Mouse (Mus musculus) forebrain, postnatal 0 days (tissue): Measurements from ENCODE around the gene Neto2. TPM values are rescaled to one million over a fixed set of nuclear protein-coding genes. Genes with fewer than 3 reads are reported as not detected.
A peak's percentile ranks its signal among the peaks of the same experiment; 100 is the strongest.

Experiments used
- ATAC-seq: fragments of 200-750 bp; cut with Nextera tagmentation; 2 replicates; pipeline ENCODE4 v1.8.0; 2017; ENCODE audit warnings: mild to moderate bottlenecking, moderate library complexity
- DNase-seq: peaks from one replicate; pipeline ENCODE4 v3.0.0-alpha.2; 2015
- H3K27ac ChIP-seq: fragments of 300-500 bp; sonication (generic); 2 replicates; pipeline ENCODE4 v1.5.1; 2014; ENCODE audit warnings: low read depth, mild to moderate bottlenecking, antibody characterized with exemption, low read length, moderate library complexity, mixed read lengths
- H3K27me3 ChIP-seq: fragments of 300-500 bp; sonication (generic); 2 replicates; pipeline ENCODE4 v1.6.1; 2014; ENCODE audit warnings: mild to moderate bottlenecking, low read length, mixed read lengths; ENCODE audit not compliant: insufficient read depth
- H3K36me3 ChIP-seq: fragments of 300-500 bp; sonication (generic); 2 replicates; pipeline ENCODE4 v1.6.1; 2014; ENCODE audit warnings: mild to moderate bottlenecking, moderate library complexity; ENCODE audit not compliant: insufficient read depth
- H3K4me1 ChIP-seq: fragments of 300-500 bp; sonication (generic); 2 replicates; pipeline ENCODE4 v1.6.1; 2014; ENCODE audit warnings: antibody characterized with exemption; ENCODE audit not compliant: insufficient read depth
- H3K4me2 ChIP-seq: fragments of 300-500 bp; sonication (generic); 2 replicates; pipeline ENCODE4 v1.6.1; 2014; ENCODE audit warnings: low read depth, mild to moderate bottlenecking, moderate library complexity
- H3K4me3 ChIP-seq: fragments of 300-500 bp; sonication (generic); 2 replicates; pipeline ENCODE4 v1.5.1; 2014; ENCODE audit warnings: low read depth, low read length, mixed read lengths
- H3K9ac ChIP-seq: fragments of 300-500 bp; sonication (generic); 2 replicates; pipeline ENCODE4 v1.6.1; 2014; ENCODE audit warnings: mild to moderate bottlenecking
- H3K9me3 ChIP-seq: fragments of 300-500 bp; sonication (generic); 2 replicates; pipeline ENCODE4 v1.6.1; 2016; ENCODE audit warnings: low read length
- CTCF ChIP-seq: sonication (generic); IDR thresholded peaks from 2 replicates; pipeline ENCODE4 v1.5.1; 2016; ENCODE audit warnings: antibody characterized with exemption, control low read depth, low read depth
- WGBS: fragments of 180-500 bp; shearing (Covaris S2); extraction: QIAGEN DNeasy Blood & Tissue Kit; methylation state at CpG from one replicate; pipeline ENCODE4 v1.1.7; 2014; 5-methylcytosine and 5-hydroxymethylcytosine counted together
- polyA plus RNA-seq: library from polyadenylated mRNA; unstranded; fragments of >200 nt; fragmentation: Nextera tagmentation; extraction: Ambion mirVana; gene quantifications from 2 replicates; pipeline ENCODE4 v1.2.1, GENCODE M21; 2015
- total RNA-seq: library from RNA; depleted of rRNA; stranded (reverse); fragments of >200 nt; gene quantifications from 2 replicates; pipeline ENCODE4 v1.2.3, GENCODE M21; 2014; rRNA removed

The Neto2 gene
- 186 and 225 TPM in 2 replicates for total RNA-seq
- polyA plus RNA-seq, result 65.3 and 71.4 TPM in 2 replicates

DNA sequence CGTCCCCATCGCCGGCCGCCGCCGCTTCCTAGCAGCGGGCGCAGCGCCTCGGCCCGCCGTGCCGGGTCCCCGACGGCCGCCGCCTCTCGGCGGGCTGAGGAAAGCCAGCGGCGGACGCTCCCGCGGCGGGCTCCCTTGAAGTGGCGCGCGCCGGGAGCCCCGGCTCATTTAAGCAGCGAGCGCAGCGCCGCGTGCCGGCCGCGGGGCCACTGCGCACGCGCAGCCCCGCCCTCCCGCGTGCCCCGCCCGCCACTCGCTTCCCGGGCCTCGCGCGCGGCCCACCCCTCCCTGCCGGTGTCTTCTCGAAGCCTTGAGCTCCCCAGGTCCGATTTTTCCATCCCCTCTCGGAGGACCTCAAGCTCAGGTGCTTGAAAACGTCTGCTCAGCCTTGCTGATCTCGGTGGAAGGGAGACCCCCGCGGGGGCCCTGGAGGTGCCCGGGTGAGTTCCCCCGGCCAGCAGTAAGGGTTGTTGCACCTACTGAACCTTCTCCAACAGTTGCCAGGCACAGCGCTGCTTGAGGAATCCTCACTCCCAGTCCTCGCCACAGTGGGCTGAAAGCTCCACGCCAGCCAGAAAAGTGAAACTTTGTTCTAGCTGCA, at the start of gene Neto2:
Gene Neto2, minus strand, starts transcription at position 174 of the 601 bp plus-strand sequence.
- peak within 1 kb of the TSS; percentile 79 for H3K4me2 ChIP-seq
- ATAC-seq (peak; percentile 93), DNase-seq (peak; percentile 95)
- H3K4me1 ChIP-seq, result peaks cover 7% of the 10 kb centered on the region; the same call in 1 of the 2 replicates
- TF ChIP-seq CTCF, result no peak
- H3K36me3 ChIP-seq, result no peaks in the 10 kb centered on the region
- H3K9ac ChIP-seq, result peak within 1 kb of the TSS; percentile 95
- no peaks in the 10 kb centered on the region; the same call in 1 of the 2 replicates for H3K27me3 ChIP-seq
- H3K9me3 ChIP-seq, result no peaks in the 10 kb centered on the region
- H3K27ac ChIP-seq, result peak within 1 kb of the TSS; percentile 97
- H3K4me3 ChIP-seq, result peak within 1 kb of the TSS; percentile 73
- WGBS, result 3% methylated on average over 56 of the region's 65 CpGs

DNA sequence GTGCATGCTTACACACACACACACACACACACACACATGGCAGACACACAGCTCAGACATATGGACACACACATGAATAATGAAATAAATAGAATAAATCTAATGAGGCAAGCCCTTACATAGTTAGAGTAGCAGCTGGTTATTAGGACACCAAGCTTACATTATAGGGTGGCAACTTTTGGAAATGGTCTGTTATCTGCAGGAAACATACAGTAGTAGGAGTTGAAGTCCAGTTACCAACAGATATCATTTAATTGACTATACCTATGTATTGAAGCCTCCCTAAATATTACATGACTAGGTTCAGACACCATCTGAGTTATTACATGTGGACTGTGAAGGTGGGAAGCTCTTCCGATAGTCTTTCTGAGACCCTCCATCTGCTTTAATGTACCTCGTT, 44.3 kb upstream of the Neto2 start:
- no peaks in the 10 kb centered on the region for H3K9me3 ChIP-seq
- H3K9ac ChIP-seq, result no peak overlapping the region
- 92% methylated on average over 2 of the region's 2 CpGs for WGBS
- H3K4me3 ChIP-seq, result no peak overlapping the region
- H3K27me3 ChIP-seq, result no peaks in the 10 kb centered on the region
- no peaks in the 10 kb centered on the region for H3K4me1 ChIP-seq
- no peak overlapping the region for H3K27ac ChIP-seq
- DNase-seq (no peak), ATAC-seq (no peak)
- TF ChIP-seq CTCF, result no peak
- H3K36me3 ChIP-seq, result no peaks in the 10 kb centered on the region
- H3K4me2 ChIP-seq, result no peak overlapping the region

DNA sequence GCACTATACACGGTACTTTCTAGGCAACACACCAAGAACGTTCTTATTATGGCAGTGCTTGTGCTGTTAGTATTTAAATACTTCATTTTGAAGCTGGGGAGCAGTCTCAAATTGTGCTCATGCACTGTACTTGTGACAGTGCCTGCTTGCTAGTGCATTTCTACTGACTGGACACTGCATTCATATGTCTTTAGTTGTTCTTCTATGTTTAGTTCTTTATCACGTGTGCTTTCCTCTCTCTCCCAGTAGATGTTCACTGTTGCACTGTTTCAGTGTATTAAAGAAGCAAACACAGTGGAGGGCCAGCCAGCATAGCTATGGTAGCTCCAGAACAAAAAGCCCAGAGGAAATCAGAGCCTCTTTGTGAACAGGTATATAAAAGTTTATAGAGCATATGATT, 29.8 kb upstream of the Neto2 start:
- no peak for DNase-seq
- 80% methylated on average over 3 of the region's 3 CpGs for WGBS
- Histone ChIP-seq H3K9ac (no peak overlapping the region), H3K27ac (no peak overlapping the region), H3K4me2 (no peak overlapping the region), H3K36me3 (peaks cover 11% of the 10 kb centered on the region), H3K9me3 (no peaks in the 10 kb centered on the region), H3K4me3 (no peak overlapping the region), H3K4me1 (no peaks in the 10 kb centered on the region), H3K27me3 (no peaks in the 10 kb centered on the region)
- no peak for TF ChIP-seq CTCF
- ATAC-seq, result no peak

DNA sequence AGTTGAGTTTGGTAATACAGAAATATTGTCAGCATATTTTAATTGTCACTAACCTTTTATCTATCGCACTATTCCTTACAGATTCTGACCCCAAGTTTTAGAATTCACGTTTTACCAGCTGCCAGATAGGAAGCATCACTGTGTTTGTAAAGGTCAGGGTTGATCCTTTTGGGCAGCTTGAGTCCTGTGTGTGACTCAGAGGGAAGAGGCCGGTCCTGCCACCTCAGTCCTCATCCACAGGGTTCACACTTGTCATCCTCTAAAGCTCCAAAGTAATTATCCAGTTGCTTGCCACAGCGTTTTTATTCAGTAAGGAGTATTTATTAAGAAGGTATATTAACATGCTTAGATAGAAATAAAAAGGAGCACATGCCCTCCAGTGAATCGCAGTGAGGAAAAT, 16.5 kb upstream of the Neto2 start:
- Histone ChIP-seq H3K9ac (no peak overlapping the region), H3K27me3 (no peaks in the 10 kb centered on the region), H3K4me3 (no peak overlapping the region), H3K9me3 (no peaks in the 10 kb centered on the region), H3K4me1 (no peaks in the 10 kb centered on the region), H3K4me2 (no peak overlapping the region), H3K27ac (no peak overlapping the region), H3K36me3 (peaks cover 8% of the 10 kb centered on the region; the same call in 1 of the 2 replicates)
- no peak for DNase-seq
- WGBS, result 90% methylated on average over 5 of the region's 5 CpGs
- no peak for ATAC-seq
- no peak for TF ChIP-seq CTCF

DNA sequence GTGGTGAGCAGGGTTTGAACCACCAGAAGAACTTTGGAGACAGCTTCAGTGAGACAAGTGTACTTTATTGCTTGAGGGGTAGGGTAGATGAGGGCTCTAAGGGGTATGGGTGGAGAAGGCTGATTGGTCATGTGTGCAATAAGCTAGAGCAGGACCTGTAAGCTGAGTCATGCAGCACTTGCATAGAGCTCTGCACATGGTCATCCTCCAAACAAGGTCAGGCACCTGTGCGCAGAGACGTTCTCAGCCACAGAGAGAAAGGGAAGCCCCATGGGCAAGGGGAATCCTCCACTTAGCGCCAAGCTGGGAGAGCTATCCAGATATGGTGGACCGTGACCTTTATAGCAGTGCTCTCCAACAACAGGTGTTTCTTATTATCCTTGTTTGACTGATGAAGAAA, 16.0 kb upstream of the Neto2 start:
- no peak overlapping the region for H3K4me3 ChIP-seq

DNA sequence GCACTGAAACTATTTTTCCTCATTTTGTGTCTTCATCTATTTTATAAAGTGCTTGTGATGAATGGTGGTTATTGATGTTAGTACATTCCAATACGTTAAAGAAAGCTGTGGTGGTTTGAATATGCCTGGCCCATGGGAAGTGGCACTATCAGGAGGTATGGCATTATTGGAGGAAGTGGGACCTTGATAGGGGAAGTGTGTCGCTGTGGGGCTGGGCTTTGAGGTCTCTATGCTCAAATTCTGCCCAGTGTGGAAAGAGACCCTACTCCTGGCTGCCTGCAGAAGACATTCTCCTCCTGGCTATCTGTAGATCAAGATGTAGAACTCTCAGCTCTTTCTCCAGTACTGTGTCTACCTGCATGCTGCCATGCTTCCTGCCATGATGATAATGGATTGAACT, 6.3 kb upstream of the Neto2 start:
- Histone ChIP-seq H3K36me3 (no peaks in the 10 kb centered on the region), H3K4me1 (no peaks in the 10 kb centered on the region), H3K9ac (no peak overlapping the region), H3K27ac (no peak overlapping the region), H3K4me2 (no peak overlapping the region), H3K9me3 (no peaks in the 10 kb centered on the region), H3K4me3 (no peak overlapping the region), H3K27me3 (no peaks in the 10 kb centered on the region; the same call in 1 of the 2 replicates)
- WGBS, result 72% methylated on average over 2 of the region's 2 CpGs
- TF ChIP-seq CTCF, result no peak
- DNase-seq (no peak), ATAC-seq (no peak)

More for the DNA sequence above, 16.0 kb upstream of the Neto2 start:
- Histone ChIP-seq H3K27ac (no peak overlapping the region), H3K4me1 (no peaks in the 10 kb centered on the region), H3K36me3 (peaks cover 4% of the 10 kb centered on the region; the same call in 1 of the 2 replicates), H3K4me2 (no peak overlapping the region), H3K9me3 (no peaks in the 10 kb centered on the region), H3K27me3 (no peaks in the 10 kb centered on the region), H3K9ac (no peak overlapping the region)
- whole genome bisulfite sequencing, result 95% methylated on average over 4 of the region's 4 CpGs
- DNase-seq (no peak), ATAC-seq (no peak)
- TF ChIP-seq CTCF, result no peak

DNA sequence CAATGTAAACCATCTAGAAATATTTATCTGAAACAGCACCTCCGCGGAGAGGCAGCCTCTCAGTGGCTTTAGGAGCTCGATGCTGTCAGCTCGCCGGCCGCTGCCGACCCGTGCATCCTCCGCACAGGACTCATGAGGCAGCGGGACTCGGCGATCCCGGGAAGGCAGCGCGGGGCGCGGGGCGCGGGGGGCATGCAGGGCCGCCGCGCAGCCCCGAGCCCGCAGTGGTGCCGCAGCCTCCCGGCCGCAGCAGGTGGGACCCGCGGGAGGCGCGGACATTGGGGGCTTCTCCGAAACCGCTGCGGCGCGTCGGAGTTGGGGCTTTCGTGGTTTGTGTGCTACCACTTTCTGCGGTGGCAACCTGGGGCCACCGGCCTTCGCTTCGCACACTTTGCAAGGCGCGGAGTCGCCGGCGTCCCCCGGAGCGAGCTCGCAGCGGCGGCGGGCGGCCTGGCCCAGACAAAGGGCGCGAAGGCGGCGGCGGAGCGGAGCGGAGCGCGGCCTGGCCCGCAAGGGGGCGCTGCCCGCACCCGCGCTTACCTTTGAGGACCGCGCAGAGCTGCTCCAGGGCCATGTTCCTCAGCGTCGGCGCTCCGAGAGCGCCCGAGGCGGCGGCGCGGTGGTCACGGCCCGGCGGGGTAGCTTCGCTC, 498 bp downstream of the Neto2 start:
- peak; percentile 69 for TF ChIP-seq CTCF
- Histone ChIP-seq H3K9me3 (no peaks in the 10 kb centered on the region), H3K36me3 (no peaks in the 10 kb centered on the region), H3K27me3 (no peaks in the 10 kb centered on the region; the same call in 1 of the 2 replicates), H3K27ac (peak overlapping the region; percentile 97), H3K4me3 (peak overlapping the region; percentile 73), H3K4me1 (peaks cover 7% of the 10 kb centered on the region; the same call in 1 of the 2 replicates), H3K4me2 (peak overlapping the region; percentile 79), H3K9ac (peak overlapping the region; percentile 95)
- DNase-seq (peak; percentile 90), ATAC-seq (peak; percentile 96)
- 2% methylated on average over 80 of the region's 84 CpGs for WGBS
